Mouse (Mus musculus): ENCODE measurements around the gene Fsd2.

The Fsd2 gene

GRCm38 (mm10) chr7:81541924-81542524 lies 24.7 kb downstream of the Fsd2 start:
- peak; percentile 43 for DNase-seq (ENCODE audit: low spot score)

DNA sequence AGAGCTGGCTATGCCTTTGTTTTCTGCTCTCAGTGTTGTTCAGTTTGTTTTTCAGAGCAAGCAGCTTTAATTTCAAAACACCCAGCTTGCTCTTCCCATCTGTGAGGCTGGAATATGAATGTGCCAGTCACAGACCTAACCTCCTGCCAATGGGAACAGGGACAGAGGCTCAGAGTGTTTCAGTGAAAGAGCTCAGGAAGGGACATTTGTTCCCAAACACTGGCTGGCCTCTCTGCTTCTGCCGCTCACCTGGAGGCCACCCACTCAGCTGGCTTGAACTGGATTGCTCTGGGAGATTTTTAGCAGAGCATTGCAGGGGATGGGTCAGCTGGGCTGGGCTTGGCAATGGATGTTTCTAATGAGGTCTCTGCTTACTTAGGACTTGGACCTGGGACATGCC lies 25.7 kb downstream of the Fsd2 start:
- DNase-seq (ENCODE audit: low spot score) = no peak

DNA sequence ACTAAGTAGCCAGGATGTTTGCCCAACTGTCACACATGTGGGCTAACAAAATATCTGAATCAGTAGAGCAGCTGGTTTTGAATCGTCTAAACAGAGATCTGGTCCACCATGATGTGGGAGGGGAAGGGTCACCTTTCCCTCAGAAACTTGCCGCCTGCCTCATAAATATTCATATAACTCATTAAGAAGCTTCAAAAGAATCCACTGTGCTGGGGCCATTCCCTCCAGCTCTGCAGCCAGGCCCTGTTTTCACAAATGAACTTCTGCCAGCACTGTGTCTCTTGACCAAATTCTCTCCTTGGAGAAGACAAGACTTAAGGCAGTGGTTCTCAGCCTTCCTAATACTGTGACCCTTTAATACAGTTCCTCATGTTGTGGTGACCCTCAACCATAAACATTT lies 27.2 kb downstream of the Fsd2 start:
- no peak for DNase-seq (ENCODE audit: low spot score)

- DNase-seq (ENCODE audit: low spot score) = no peak
Measured at GRCm38 (mm10) chr7:81538070-81538675, 28.6 kb downstream of the Fsd2 start.

DNA sequence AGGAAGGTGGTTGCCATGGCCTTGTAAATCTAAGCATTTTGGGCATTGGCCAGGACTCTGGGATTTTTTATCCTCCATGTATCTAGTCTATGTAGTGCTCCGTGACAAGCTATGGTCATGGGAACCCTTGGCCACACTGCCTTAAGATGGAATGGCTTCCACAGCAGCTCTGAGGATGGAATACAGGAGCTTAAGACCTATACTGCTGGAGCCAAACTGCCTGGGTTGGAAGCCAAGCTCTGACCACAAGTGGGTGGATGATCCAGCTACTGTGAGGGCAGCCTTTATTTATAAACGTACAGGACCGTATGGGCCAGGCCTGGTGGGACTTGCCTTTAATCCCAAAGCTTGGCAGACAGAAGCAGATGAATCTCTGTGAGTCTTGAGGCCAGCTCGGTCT lies 30.3 kb downstream of the Fsd2 start:
- no peak for DNase-seq (ENCODE audit: low spot score)

GRCm38 (mm10) chr7:81531462-81531861 lies 35.3 kb downstream of the Fsd2 start:
- no peak for DNase-seq (ENCODE audit: low spot score)

GRCm38 (mm10) chr7:81528918-81529317 lies 37.8 kb downstream of the Fsd2 start:
- DNase-seq (ENCODE audit: low spot score) = no peak

GRCm38 (mm10) chr7:81523663-81524017 lies 43.1 kb downstream of the Fsd2 start:
- no peak for DNase-seq (ENCODE audit: low spot score)

- peak; percentile 65 for DNase-seq (ENCODE audit: low spot score)
Measured at GRCm38 (mm10) chr7:81523008-81523662, 43.6 kb downstream of the Fsd2 start.

GRCm38 (mm10) chr7:81516154-81517030 lies 50.4 kb downstream of the Fsd2 start:
- DNase-seq (ENCODE audit: low spot score) = no peak

GRCm38 (mm10) chr7:81514906-81515590 lies 51.7 kb downstream of the Fsd2 start:
- no peak for DNase-seq (ENCODE audit: low spot score)

DNA sequence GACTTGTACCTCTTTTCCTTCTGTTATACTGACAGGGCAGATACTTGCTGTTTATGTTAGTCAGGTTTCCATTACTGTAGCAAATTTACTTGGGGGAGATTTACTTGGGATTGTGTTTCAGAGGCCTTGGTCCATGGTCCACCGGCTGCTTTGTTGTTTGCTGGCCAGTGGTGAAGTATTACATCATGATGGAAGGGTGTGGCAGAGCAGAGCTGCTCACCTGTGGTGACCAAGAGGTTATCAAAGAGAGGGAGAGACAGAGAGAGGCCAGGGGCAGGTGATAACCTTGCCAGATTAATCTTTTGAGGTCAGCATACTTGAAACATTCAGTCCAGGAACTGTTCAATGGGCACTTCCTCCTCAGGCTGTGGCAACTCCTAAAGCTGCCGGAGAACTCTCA lies 65.7 kb downstream of the Fsd2 start:
- DNase-seq (ENCODE audit: low spot score) = no peak

GRCm38 (mm10) chr7:81498181-81498580 lies 68.6 kb downstream of the Fsd2 start, which contains the start of gene BC048679:
Gene BC048679 (minus strand): TSS chr7:81498281.
- DNase-seq (ENCODE audit: low spot score) = no peak

- DNase-seq (ENCODE audit: low spot score) = no peak
Measured at GRCm38 (mm10) chr7:81497171-81497570, 69.6 kb downstream of the Fsd2 start.

DNA sequence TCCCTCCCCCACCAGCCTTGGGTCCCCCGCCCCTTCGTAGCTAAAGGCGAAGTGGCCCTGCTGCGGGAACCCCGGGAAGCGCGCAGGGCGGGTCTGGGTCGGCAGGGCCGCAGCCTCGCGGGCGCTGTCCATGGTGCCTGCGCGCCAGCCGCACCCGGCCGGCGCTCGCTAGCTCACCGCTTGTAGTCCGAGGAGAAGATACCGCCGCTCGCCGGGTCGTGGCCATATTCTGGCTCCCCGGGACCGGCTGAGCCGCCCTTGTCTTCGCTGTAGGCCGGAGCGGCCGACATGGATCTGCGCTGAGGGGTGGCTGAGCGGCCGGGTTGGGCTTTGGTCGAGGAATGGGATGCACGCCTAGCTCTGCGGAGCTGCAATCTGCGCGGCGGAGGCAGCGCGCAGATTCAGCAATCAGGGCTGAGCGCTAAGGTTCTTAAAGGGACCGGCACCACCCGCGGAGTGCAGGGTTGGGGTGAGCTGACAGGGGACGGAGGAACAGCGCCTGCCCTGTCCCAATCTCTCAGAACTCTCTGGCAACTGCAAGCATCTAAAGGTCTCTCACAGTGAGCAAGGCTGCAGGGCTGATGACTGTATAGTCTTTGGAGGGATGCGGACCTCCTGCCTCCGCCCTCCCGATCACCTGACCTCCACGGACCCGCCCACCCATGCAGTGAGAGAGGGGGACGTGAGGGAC lies 73.3 kb downstream of the Fsd2 start, which contains the start of gene Ap3b2:
Gene Ap3b2, minus strand, starts transcription at position 595 of the 691 bp plus-strand sequence.
- DNase-seq (ENCODE audit: low spot score) = peak; percentile 37

DNA sequence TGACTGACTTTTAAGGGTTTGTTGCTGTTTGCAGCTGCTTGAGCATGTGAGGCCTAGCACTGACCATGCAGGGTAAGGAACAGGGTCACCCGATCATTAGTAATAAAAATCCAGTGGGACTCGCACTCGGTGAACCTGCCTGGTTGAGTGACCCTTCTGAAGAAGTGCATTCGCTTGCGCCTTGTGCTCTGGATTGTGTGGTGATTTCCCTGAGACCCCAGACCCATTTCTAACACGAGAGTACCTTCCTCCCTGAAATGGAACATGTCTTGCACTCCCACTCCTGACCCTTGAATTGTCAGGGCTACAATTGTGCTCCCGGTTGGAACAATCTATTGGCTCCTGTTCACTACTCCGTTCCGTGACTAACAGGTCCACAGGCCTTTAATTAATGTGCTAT lies 74.1 kb downstream of the Fsd2 start:
- DNase-seq (ENCODE audit: low spot score) = no peak

DNA sequence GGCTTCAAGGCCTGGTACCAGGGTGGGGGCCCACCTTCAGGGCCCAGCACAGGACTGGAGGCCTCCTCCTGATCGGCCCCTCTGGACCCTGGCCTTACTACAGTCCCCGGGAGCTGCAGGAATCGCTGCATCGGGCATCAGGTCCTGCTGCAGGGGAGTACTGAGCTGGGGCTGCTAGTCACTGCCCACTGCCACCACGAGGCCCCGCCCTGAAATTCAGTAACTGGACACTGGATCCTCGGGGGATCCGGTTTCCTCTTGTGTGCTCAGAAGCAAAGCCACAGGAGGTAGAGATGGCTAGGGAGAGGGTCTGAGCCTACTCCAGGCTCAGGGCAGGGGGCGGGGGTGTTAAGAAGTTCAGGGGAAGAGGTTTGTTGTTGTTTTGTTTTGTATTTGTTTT lies 77.1 kb downstream of the Fsd2 start:
- DNase-seq (ENCODE audit: low spot score) = no peak

Measured in layer of hippocampus, adult 9-10 months (tissue).